Mouse (Mus musculus) fibroblast of lung, adult 2 months (primary cell): Measurements from ENCODE around the gene Cdc42bpg.

Source experiments
- DNase-seq: peaks from one replicate; pipeline ENCODE4 v3.0.0-alpha.2; 2011; ENCODE audit warnings: low read depth

Gene Cdc42bpg

DNA sequence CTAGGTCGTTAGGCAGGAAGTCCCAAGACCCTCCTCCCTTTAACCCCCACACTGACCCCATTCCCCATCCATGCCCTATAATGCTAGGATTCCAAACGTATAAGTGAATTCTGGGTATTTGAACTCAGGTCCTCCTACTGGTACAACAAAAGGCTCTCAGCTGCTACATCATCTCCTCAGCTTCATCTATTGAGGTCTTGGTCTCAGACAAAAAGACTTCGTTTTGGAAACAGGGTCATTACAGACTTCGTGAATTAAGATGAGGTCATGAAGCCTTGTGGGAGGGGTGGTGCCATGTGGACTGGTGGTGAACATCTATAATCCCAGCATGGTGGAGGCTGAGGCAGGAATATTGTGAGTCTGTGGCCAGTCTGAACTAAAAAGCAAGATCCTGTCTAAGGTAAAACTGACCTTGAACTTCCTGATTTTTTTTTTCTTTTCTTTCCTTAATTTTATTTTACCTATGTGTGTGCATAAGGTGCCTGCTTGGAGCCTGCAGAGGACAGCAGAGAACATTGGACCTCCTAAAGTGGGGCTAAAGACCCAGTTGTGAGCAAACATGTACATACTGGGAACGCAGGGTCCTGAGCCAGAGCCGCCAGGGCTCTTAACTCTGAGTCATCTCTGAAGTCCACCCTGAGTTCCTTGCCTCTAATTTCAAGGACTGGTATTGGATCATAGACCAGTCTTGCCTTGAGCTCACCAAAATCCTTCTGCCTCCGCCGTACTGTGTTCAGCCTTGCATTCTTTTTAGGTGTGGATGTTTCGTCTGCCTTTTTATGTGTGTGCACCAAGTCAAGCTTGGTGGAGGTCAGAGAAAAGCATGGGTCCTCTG lies 27.7 kb downstream of the Cdc42bpg start:
- DNase-seq, result peak; percentile 5

DNA sequence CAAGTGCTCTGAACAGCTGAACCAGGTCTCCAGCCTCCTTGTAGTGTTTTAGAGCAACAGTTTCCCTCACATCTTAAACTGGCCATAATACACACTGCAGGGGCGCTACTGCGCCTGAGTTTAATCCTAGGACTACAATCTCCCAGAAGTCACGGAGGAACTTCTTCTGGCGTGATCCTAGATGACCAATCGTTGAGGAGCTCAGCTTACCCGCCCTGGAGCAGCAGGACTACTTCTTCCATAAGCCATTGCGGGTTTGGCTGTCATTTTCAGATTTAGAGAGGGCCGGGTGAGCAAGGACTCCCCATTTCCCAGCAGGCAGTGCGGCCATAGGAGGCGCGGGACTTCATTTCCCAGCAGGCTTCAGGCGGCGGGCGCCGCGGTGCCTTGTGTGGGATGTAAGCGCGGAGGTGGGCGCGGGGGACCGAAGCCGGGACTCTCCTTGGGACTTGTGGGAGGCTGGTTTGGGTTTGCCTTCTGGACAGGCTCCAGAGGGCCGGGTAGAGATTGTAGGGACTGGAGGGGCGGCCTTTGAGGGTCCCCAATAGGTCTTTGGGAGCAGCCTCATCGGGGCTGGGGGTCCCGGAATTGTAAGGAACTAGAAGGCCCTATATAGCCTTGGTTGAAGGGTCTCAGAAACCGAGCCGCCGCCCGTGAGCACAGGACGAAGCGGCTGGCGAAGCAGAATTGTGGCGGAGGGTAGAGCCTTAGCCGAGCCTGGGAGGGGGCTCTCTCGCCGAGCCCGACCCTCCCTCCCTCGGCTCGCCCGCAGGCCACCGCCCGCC lies 28.6 kb downstream of the Cdc42bpg start, which contains the start of gene Men1:
Gene Men1, plus strand, starts transcription at position 307 of the 785 bp plus-strand sequence.
- DNase-seq, result peak; percentile 95

- no peak for DNase-seq
Observed at GRCm38 (mm10) chr19:6335458-6335827, 29.2 kb downstream of the Cdc42bpg start.

- no peak for DNase-seq
Observed at GRCm38 (mm10) chr19:6336920-6337319, 30.7 kb downstream of the Cdc42bpg start.

DNA sequence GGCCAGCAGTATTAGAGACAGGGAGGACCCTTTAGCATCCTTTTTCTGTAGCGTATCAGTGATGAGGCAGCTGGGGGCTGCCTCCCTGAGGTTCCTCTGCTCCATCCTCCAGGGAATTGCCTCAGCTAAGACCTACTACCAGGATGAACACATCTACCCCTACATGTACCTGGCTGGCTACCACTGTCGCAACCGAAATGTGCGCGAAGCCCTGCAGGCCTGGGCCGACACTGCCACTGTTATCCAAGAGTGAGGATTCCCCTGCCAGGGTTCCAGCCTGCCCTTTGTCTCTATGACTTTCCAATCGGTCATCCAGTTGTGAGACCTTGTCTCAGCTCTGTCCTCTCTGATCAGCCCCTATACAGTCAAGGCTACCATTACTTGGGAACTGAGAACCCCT lies 31.9 kb downstream of the Cdc42bpg start:
- no peak for DNase-seq

- DNase-seq, result no peak
Observed at GRCm38 (mm10) chr19:6338716-6339115, 32.5 kb downstream of the Cdc42bpg start.

DNA sequence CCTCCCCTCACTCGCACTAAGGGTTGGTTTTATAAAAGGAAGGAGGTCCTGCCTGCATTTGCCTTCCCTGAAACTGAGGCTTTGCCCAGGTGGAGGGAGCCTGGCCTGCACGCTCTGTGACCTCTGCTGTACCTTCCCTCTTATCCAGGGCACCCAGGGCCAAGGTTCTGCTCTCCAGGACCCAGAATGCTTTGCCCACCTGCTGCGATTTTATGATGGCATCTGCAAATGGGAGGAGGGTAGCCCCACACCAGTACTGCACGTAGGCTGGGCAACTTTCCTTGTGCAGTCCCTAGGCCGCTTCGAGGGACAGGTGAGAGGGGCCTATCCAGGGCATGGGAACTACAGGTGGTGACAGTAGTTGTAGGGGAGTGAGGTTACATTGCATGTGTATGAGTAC lies 32.9 kb downstream of the Cdc42bpg start:
- DNase-seq, result no peak

DNA sequence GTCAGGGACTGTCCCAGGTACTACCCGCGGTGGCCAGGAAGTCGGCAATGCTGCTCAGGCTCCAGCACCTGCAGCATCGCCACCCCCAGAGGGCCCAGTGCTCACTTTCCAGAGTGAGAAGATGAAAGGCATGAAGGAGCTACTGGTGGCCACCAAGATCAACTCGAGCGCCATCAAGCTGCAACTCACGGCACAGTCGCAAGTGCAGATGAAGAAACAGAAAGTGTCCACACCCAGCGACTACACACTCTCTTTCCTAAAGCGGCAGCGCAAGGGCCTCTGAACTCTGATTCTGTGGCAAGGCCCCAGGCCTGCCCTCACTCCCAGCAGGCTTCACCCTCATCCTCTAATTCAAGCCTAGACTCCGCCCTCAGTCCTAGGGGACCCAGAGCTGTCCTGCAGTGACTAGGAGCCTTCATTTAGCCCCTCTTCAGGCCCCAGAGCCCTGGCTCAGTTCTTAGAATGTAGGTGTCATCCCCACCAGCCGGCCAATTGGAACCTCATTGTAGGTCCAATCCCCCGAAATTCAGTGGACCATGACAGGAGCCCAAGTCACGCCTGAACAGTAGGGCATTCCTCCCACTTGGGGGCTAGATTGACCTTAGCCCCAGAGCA lies 33.7 kb downstream of the Cdc42bpg start:
- no peak for DNase-seq

- no peak for DNase-seq
Observed at GRCm38 (mm10) chr19:6340524-6341452, 34.5 kb downstream of the Cdc42bpg start, which contains the start of gene Map4k2. Gene Map4k2, plus strand, starts transcription at chr19:6341135.

DNA sequence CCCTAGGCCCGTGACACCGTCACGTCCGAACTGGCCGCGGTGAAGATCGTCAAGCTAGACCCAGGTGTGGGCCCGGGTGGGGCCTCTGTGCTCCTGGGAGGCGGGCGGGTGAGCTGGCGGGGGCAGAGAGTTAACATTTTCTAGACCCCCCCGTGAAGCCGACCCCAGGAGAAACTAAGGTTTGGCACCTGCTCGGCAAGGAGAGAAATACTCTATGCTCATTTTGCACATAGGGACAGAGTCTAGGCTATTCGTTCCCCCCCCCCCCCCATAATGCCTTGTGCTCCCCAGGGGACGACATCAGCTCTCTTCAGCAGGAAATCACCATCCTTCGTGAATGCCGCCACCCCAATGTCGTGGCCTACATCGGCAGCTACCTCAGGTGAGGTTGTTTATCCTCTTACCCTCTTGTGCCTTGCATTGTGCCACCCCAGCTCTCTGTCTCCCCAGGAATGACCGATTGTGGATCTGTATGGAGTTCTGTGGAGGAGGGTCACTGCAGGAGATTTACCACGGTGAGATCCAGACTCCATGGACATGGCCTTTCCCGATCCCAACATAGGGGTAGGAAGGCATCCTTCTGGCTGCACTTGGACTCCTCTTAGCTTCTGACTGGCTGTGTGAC lies 35.3 kb downstream of the Cdc42bpg start:
- no peak for DNase-seq

DNA sequence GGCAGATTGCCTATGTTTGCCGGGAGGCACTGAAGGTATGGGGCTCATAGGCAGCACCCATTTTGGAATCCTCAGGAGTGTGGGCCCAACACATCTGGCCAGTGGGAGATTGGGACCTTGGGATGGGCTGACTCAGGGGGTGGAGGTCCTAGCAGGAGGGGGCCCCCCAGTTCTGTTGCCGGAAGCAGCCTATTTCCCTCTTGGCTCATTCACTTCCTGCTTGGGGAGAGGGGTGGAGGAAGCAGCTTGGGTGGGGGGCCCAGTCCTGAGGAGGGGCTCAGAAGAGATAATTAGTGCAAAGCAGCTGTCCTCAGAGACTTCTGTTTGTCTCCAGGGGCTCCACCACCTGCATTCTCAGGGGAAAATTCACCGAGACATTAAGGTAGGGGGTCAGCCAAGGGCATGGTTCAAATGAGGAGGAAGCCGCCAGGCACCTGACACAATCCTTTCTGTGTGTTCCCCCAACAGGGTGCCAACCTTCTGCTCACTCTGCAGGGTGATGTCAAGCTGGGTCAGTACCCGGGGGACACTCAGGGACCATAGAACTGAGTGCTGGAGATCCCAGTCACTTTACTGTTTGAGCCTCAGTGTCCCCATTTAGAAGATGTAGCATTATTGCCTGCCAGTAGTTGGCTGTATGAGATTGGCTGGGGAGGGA lies 36.1 kb downstream of the Cdc42bpg start:
- no peak for DNase-seq

DNA sequence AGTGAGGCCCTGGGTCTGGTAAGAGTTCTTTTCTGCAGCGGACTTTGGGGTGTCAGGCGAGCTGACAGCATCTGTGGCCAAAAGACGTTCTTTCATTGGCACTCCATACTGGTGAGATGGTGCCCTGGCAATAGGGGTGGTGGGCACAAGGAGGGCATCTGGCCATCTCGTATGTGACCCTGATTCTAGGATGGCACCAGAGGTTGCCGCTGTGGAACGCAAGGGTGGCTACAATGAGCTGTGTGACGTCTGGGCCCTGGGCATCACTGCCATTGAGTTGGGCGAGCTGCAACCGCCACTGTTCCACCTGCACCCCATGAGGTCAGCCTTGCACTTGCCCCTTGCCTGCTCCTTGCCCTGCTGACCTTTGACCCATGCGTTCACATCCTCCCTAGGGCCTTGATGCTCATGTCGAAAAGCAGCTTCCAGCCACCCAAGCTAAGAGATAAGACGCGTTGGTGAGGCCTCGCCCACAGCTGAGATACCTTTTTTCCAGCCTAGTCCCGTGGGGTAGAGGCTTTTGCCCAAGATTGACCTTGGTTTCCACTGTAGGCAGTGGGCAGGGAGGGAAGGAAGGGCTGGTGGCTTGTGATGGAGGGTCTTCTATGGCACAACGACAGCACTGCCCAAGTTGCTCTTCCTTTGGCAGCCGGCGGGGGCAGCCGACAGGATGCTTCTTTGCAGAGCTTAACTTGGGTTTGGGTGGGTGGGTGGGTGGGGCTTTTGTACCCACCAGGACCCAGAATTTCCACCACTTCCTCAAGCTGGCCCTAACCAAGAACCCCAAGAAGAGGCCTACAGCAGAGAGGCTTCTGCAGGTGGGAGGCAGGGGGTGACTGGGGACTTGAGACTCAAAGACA lies 37.0 kb downstream of the Cdc42bpg start:
- no peak for DNase-seq

- DNase-seq, result no peak
Observed at GRCm38 (mm10) chr19:6343996-6344395, 37.7 kb downstream of the Cdc42bpg start.

DNA sequence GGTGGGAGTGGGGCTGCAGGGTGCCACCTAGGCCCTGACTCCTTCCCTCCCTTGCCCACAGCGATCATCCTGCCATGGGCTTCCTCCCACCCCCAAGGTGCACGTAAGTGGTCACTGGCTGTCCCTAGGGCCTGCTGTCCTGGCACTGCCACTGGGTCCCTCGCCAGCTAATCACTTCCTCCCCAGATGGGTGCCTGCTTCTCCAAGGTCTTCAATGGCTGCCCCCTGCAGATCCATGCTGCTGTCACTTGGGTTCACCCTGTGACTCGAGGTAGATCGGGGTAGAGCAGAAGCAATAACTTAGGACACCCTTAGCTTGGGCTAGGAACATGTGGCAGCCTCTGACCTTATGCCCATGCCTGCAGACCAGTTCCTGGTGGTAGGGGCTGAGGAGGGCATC lies 39.8 kb downstream of the Cdc42bpg start:
- DNase-seq, result no peak

GRCm38 (mm10) chr19:6346661-6347060 lies 40.4 kb downstream of the Cdc42bpg start:
- no peak for DNase-seq

DNA sequence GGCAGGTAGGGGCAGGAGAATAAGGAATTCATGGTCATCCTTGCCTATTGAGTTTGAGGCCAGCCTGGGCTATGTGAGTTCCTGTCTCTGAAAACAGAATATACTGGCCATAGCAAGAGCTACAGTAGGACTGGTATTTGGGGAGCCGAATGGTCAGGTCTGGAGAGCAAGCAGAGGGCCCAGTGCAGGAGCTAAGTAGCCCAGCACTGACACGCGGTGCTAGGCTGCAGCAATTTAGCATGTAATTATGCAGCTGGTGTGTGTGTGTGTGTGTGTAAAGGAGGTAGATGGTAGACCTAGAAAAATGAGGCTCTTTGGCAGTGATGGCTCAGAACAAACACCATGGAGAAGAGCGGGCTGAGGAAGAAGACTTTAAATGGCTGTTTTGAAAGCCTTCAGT lies 41.4 kb downstream of the Cdc42bpg start:
- DNase-seq, result no peak

GRCm38 (mm10) chr19:6348717-6349116 lies 42.5 kb downstream of the Cdc42bpg start:
- DNase-seq, result no peak

DNA sequence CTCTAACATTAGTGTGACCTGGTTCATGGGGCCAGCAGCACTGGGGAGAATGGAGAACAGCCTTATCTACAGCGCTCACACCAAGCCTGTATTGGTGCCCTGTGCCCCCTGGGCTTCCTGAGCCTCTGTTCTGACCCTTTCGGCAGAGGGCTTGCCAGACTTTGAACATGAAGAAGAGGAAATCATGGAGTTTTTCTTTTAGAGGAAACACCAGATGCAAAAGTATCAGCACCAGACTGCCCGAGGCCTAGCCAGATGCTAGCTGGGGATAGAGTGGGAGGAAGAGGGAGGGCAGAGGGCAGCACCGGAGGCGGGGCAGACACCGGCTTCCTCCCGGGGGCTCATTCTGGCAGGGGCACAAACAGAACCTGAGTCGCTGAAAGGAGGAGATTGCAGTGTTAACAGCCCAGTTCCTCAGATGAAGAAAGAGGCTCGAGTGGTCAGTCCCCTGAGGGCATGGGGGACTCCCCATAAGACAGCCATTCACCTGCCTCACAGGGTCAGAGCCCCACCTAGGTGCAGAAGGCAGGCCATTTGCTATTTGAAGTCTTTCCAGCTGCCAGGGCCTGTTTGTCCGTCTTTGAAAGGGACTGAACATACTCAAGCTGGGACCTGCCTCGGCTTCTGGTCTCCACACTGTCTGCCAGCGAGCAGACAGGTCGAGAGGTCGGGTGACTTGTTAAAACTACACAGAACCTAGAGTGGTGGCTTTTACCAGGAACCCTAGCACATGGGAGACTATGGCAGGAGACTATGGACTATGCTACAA lies 43.1 kb downstream of the Cdc42bpg start:
- no peak for DNase-seq
